Mouse (Mus musculus) liver, embryonic 14.5 days (tissue): Measurements from ENCODE around the gene Samd8.

Experiments
- CTCF ChIP-seq: IDR thresholded peaks from 2 replicates; pipeline ENCODE4 v1.5.1; 2016; ENCODE audit warnings: antibody characterized with exemption, low read depth, control low read depth
- EP300 ChIP-seq: IDR thresholded peaks from 2 replicates; pipeline ENCODE4 v1.6.1; 2016; ENCODE audit warnings: antibody characterized with exemption, low read depth

GRCm38 (mm10) chr14:21741314-21741713 lies 9.0 kb upstream of the Samd8 start:
- TF ChIP-seq CTCF (no peak), EP300 (no peak)
